Mouse (Mus musculus) adrenal gland (tissue): ENCODE results near the gene Parp1.

Experiments
- intact Hi-C: fragments of 180-260 bp; cut with DNase I; formaldehyde crosslinking; loops from one replicate; pipeline ENCODE4 v1.15.1; 2025
- long read RNA-seq, 2 experiments: library from polyadenylated mRNA; unstranded; transcript quantifications; one replicate each; pipeline ENCODE4 v2.0.0; 2020; ENCODE audit warnings: borderline replicate concordance in 1 of 2; ENCODE audit not compliant: insufficient replicate concordance in 1 of 2

Parp1 gene
- long read RNA-seq, experiment 1, partial matches to known transcripts: 17 of 24 reads
- long read RNA-seq, experiment 1, other reads (novel, unspliced or antisense): 2 of 24 reads
- long read RNA-seq, experiment 2, transcript Parp1-201 (23 exons, 3,873 nt): major isoform, 5 of 25 reads
- long read RNA-seq, experiment 2, partial matches to known transcripts: 17 of 25 reads
- long read RNA-seq, experiment 2, other reads (novel, unspliced or antisense): 3 of 25 reads

- intact Hi-C loops: no loop called here
Observed at GRCm38 (mm10) chr1:180568761-180569452, at the start of gene Parp1. Gene Parp1 (plus strand): TSS chr1:180568924.

GRCm38 (mm10) chr1:180519520-180519919 lies 49.2 kb upstream of the Parp1 start:
- intact Hi-C loops: no loop called here

- intact Hi-C loops: no loop called here
Observed at GRCm38 (mm10) chr1:180520190-180520589, 48.5 kb upstream of the Parp1 start.

GRCm38 (mm10) chr1:180523320-180523719 lies 45.4 kb upstream of the Parp1 start:
- intact Hi-C loops: no loop called here

- intact Hi-C loops: no loop called here
Observed at GRCm38 (mm10) chr1:180525301-180525700, 43.4 kb upstream of the Parp1 start.

GRCm38 (mm10) chr1:180529847-180530246 lies 38.9 kb upstream of the Parp1 start:
- intact Hi-C loops: no loop called here

GRCm38 (mm10) chr1:180530457-180531263 lies 38.1 kb upstream of the Parp1 start:
- intact Hi-C loops: no loop called here

GRCm38 (mm10) chr1:180532671-180533070 lies 36.1 kb upstream of the Parp1 start:
- intact Hi-C loops: no loop called here

GRCm38 (mm10) chr1:180536719-180537118 lies 32.0 kb upstream of the Parp1 start:
- intact Hi-C loops: no loop called here

GRCm38 (mm10) chr1:180541251-180541650 lies 27.5 kb upstream of the Parp1 start:
- intact Hi-C loops: loop anchor here (10.0 kb wide), 1 partner anchor 276 kb away; the partner anchor contains the start of gene Psen2

GRCm38 (mm10) chr1:180541883-180542711 lies 26.6 kb upstream of the Parp1 start:
- intact Hi-C loops: loop anchor here (10.0 kb wide), 1 partner anchor 277 kb away; the partner anchor contains the start of gene Psen2

GRCm38 (mm10) chr1:180542712-180543371 lies 25.9 kb upstream of the Parp1 start:
- intact Hi-C loops: loop anchor here (10.0 kb wide), 1 partner anchor 278 kb away; the partner anchor contains the start of gene Psen2

GRCm38 (mm10) chr1:180545918-180546545 lies 22.7 kb upstream of the Parp1 start:
- intact Hi-C loops: loop anchor here (10.0 kb wide), 1 partner anchor 281 kb away; the partner anchor contains the start of gene Psen2

GRCm38 (mm10) chr1:180546798-180547750 lies 21.6 kb upstream of the Parp1 start:
- intact Hi-C loops: loop anchor here (10.0 kb wide), 1 partner anchor 282 kb away; the partner anchor contains the start of gene Psen2

- intact Hi-C loops: loop anchor here (10.0 kb wide), 1 partner anchor 283 kb away; the partner anchor contains the start of gene Psen2
Observed at GRCm38 (mm10) chr1:180547751-180548669, 20.7 kb upstream of the Parp1 start.

- intact Hi-C loops: loop anchor here (1.0 to 10.0 kb wide), 3 partner anchors 62 to 285 kb away; partner anchors contain the start of gene Psen2
Observed at GRCm38 (mm10) chr1:180549539-180550308, 19.0 kb upstream of the Parp1 start.
